Mouse (Mus musculus): ENCODE measurements around the gene Abhd8. TPM values are rescaled to one million over a fixed set of nuclear protein-coding genes. Genes with fewer than 3 reads are reported as not detected.

Abhd8 gene
- polyA plus RNA-seq, 1 experiment from 2014 or later, result 47.8 TPM

DNA sequence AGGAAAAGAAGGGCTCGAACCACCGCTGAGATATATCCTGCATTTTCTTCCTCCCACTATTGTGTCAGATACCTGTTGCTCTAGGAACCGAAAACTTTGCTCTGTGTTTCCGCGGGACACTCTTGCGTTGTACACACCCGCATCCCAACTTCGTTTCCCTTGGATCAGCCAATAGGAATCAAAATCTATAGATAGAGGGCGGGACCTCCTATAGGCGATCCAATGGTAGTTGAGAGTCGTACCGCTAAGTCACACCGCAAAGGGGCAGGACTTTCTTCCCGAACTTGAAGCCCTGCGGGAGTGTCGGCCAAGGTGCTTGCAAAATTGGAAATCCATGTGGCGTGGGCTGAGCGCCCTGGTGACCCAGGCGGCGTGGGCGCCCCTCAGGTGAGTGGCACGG, 25.0 kb upstream of the Abhd8 start:
- Histone ChIP-seq H3K9me3 (ENCODE audit: low read depth, low read length) (no peaks in the 10 kb centered on the region), H3K27me3 (ENCODE audit: insufficient read depth, low read length) (no peaks in the 10 kb centered on the region), H3K27ac (ENCODE audit: low read depth) (peak overlapping the region; percentile 93), H3K9ac (peak overlapping the region; percentile 75), H3K36me3 (ENCODE audit: insufficient read depth) (peaks cover 35% of the 10 kb centered on the region), H3K4me3 (ENCODE audit: low read depth, low read length) (peak overlapping the region; percentile 90), H3K4me1 (ENCODE audit: insufficient read depth) (peaks cover 12% of the 10 kb centered on the region), H3K4me2 (peak overlapping the region; percentile 99)
- ATAC-seq (ENCODE audit: insufficient read depth), result peak; percentile 85
- peak; percentile 98 for DNase-seq
- 0% methylated on average over 22 of the region's 22 CpGs for WGBS
- no peak for TF ChIP-seq CTCF (IDR thresholded peaks at IDR 0.05; ENCODE audit: low read depth)

DNA sequence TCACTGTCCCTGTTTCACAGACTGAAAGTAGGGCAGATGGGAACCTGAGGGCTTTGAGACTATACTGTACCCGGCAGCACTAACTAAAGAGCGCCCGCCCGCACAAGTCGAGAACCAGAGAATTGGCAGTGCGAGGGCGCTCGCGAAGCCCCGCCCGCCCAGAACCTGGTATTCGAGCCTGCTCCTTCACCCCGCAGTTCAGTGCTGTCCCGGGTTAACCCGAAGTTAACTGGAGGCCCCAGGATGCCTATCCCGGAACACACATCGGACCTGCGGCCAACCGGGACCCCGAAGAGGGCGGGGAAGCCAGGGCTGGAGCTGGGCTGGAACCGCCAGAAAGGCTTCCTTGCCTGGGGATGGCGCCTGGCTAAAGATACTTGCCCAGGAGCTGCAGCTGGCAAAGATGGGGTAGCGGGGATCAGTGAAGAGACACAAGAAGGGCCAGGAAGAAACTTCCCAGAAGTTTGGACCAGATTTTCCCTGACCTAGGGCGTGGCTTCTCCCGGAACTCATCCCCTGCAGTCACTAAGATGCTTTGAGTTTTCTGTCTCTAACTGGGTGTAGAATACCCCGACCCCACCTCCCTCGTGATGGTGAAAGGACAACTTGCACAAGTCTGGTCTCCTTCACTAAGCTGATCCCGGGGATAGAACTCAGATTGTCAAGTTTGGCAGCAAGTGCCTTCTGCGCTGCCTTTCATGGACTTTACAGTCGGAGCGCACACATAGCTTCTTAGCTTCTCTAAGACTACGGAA, 24.4 kb upstream of the Abhd8 start, which contains the start of gene Gtpbp3:
TSS of gene Gtpbp3 (plus strand) at position 413 of the 755 bp plus-strand sequence.
- Histone ChIP-seq H3K27ac (ENCODE audit: low read depth) (peak within 1 kb of the TSS; percentile 93), H3K4me3 (ENCODE audit: low read depth, low read length) (peak within 1 kb of the TSS; percentile 90), H3K4me2 (peak within 1 kb of the TSS; percentile 99), H3K9me3 (ENCODE audit: low read depth, low read length) (no peaks in the 10 kb centered on the region), H3K4me1 (ENCODE audit: insufficient read depth) (peaks cover 12% of the 10 kb centered on the region), H3K27me3 (ENCODE audit: insufficient read depth, low read length) (no peaks in the 10 kb centered on the region), H3K36me3 (ENCODE audit: insufficient read depth) (peaks cover 36% of the 10 kb centered on the region), H3K9ac (peak within 1 kb of the TSS; percentile 75)
- TF ChIP-seq CTCF (IDR thresholded peaks at IDR 0.05; ENCODE audit: low read depth), result no peak
- DNase-seq (peak; percentile 89), ATAC-seq (ENCODE audit: insufficient read depth) (peak; percentile 47)
- under 1% methylated on average over 33 of the region's 33 CpGs for WGBS

DNA sequence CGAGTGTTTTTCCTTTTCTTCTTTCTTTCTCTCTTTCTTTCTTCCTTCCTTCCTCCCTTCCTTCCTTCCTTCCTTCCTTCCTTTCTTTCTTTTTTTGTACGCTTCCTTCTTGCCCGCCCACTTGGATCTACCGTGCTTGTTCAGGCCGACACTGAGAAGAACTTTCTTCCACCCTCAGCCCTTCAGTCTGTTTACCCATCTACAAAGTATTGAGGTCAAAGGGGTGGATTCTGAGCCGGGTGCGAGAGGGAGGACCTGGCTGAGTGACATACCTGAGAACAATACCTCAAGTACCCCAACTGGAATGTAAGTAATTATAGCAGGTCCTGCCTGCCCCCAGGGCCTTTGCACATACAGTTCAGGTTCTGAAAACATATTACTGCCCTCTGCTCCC, 22.7 kb upstream of the Abhd8 start:
- WGBS, result 12% methylated on average over 7 of the region's 7 CpGs
- TF ChIP-seq CTCF (IDR thresholded peaks at IDR 0.05; ENCODE audit: low read depth), result no peak
- no peaks in the 10 kb centered on the region for H3K27me3 ChIP-seq (ENCODE audit: insufficient read depth, low read length)
- H3K4me3 ChIP-seq (ENCODE audit: low read depth, low read length), result peak overlapping the region; percentile 74
- no peak for ATAC-seq (ENCODE audit: insufficient read depth)
- peaks cover 12% of the 10 kb centered on the region for H3K4me1 ChIP-seq (ENCODE audit: insufficient read depth)
- peak; percentile 40 for DNase-seq
- H3K4me2 ChIP-seq, result peak overlapping the region; percentile 90
- H3K27ac ChIP-seq (ENCODE audit: low read depth), result peak overlapping the region; percentile 76; the same call in 1 of the 2 replicates
- no peaks in the 10 kb centered on the region for H3K9me3 ChIP-seq (ENCODE audit: low read depth, low read length)
- peak overlapping the region; percentile 77; the same call in 1 of the 2 replicates for H3K9ac ChIP-seq
- peaks cover 23% of the 10 kb centered on the region for H3K36me3 ChIP-seq (ENCODE audit: insufficient read depth)

DNA sequence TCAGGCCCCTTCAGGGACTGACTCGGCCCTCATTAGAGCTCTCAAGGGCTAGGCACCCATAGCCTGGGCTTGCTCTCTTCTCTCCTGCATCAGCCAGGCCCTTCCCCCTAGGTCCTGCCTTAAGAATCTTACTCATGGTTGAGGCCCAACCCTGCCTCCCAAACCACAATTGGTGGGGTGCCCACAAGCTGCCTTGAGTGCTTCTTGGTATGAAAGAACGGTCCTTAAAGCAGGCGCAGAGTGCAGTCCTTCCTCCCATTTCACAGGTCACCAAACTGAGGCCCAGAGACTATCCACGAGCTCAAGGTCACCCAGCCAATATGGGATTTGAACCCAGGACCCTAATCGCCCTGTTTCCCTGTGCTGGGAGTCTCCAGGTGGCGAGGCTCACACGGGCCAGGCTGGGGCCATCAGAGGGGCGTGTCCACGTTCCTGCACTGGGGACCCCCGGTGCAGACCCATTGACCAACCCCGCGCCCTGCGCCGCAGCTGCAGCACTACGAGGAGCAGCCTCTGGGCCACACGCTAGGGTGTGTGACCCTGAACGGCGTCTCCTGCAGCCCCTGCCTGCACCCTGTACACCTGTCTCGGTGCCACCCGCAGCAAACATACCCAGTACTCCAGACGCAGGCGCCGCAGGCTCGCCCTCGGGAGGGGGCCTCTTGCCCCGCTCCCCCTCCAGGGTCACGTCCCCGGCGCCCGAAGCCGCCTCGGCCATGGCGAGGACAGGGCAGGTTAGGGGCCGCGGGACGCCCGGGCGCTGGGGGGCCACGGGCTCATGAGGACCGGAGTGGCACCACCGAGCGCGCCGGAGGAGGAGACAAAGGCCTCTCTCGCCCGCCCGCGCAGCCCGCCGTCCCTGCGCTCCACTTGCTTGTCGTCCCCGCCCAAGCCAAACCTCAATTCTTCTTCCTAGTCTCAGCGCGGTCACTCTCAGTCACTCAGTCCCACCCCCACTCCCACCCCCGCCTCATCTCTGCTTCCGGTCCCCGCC, 22.0 kb upstream of the Abhd8 start, which contains the start of gene Ano8:
TSS of gene Ano8 (minus strand) at position 822 of the 994 bp plus-strand sequence.
- Histone ChIP-seq H3K36me3 (ENCODE audit: insufficient read depth) (peaks cover 17% of the 10 kb centered on the region), H3K27me3 (ENCODE audit: insufficient read depth, low read length) (no peaks in the 10 kb centered on the region), H3K9me3 (ENCODE audit: low read depth, low read length) (no peaks in the 10 kb centered on the region), H3K27ac (ENCODE audit: low read depth) (peak within 1 kb of the TSS; percentile 76), H3K4me2 (peak within 1 kb of the TSS; percentile 90), H3K4me3 (ENCODE audit: low read depth, low read length) (peak within 1 kb of the TSS; percentile 74), H3K9ac (peak within 1 kb of the TSS; percentile 77), H3K4me1 (ENCODE audit: insufficient read depth) (peaks cover 12% of the 10 kb centered on the region)
- ATAC-seq (ENCODE audit: insufficient read depth), result peak; percentile 67
- peak; percentile 93 for DNase-seq
- 4% methylated on average over 55 of the region's 58 CpGs for WGBS
- TF ChIP-seq CTCF (IDR thresholded peaks at IDR 0.05; ENCODE audit: low read depth), result no peak

DNA sequence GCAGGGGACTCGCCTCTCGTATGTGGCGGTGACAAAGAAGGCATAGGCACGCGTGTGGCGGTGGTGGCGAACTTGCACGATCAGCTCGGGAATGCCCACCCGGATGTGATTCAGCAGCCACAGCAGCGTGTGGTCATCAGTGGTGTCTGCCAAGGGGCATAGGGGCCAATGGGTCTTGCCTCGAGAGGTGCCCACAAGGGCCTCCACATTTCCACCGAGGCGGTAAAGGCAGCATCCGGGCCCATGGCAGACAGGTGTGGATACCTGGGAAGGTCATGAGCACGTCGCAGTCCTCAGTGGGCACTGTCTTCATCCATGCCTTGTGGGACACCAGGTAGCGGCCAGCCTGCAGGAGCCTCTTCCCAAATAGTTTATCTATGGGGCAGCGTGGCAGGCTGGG, 21.3 kb upstream of the Abhd8 start:
- H3K9ac ChIP-seq, result no peak overlapping the region
- TF ChIP-seq CTCF (IDR thresholded peaks at IDR 0.05; ENCODE audit: low read depth), result no peak

DNA sequence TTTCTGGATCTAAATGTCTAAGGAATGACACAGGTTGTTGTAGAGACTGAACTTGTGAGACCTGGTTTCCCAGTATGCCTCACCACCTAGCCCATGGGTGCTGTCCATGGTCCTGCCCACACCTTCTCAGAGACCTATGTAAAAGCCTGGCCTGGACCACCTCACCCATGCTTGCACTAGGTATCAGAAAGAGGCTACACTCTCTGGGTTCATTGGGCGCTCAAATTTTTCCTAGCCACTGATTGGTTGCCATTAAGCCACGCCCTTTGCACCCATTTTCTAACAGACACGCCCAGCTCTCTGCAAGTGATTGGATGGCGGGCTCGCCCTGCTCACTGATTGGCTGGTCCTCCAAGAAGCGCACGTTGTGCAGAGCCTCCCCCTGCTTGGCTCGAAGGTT, 20.5 kb upstream of the Abhd8 start:
- no peak overlapping the region for H3K9ac ChIP-seq
- peaks cover 24% of the 10 kb centered on the region for H3K36me3 ChIP-seq (ENCODE audit: insufficient read depth)
- H3K4me3 ChIP-seq (ENCODE audit: low read depth, low read length), result no peak overlapping the region; the same call in 1 of the 2 replicates
- H3K9me3 ChIP-seq (ENCODE audit: low read depth, low read length), result no peaks in the 10 kb centered on the region
- WGBS, result 51% methylated on average over 8 of the region's 8 CpGs
- DNase-seq (peak; percentile 80), ATAC-seq (ENCODE audit: insufficient read depth) (no peak)
- H3K27ac ChIP-seq (ENCODE audit: low read depth), result no peak overlapping the region
- H3K4me1 ChIP-seq (ENCODE audit: insufficient read depth), result peaks cover 7% of the 10 kb centered on the region
- H3K27me3 ChIP-seq (ENCODE audit: insufficient read depth, low read length), result no peaks in the 10 kb centered on the region
- no peak overlapping the region for H3K4me2 ChIP-seq
- no peak for TF ChIP-seq CTCF (IDR thresholded peaks at IDR 0.05; ENCODE audit: low read depth)

More for the DNA sequence above, 21.3 kb upstream of the Abhd8 start:
- Histone ChIP-seq H3K27ac (ENCODE audit: low read depth) (no peak overlapping the region), H3K27me3 (ENCODE audit: insufficient read depth, low read length) (no peaks in the 10 kb centered on the region), H3K4me2 (peak overlapping the region; percentile 90), H3K4me3 (ENCODE audit: low read depth, low read length) (peak overlapping the region; percentile 74), H3K36me3 (ENCODE audit: insufficient read depth) (peaks cover 24% of the 10 kb centered on the region), H3K4me1 (ENCODE audit: insufficient read depth) (peaks cover 12% of the 10 kb centered on the region), H3K9me3 (ENCODE audit: low read depth, low read length) (no peaks in the 10 kb centered on the region)
- DNase-seq, result no peak
- 94% methylated on average over 19 of the region's 19 CpGs for WGBS
- ATAC-seq (ENCODE audit: insufficient read depth), result no peak

Measured in lung, embryonic 14.5 days (tissue).